Mouse (Mus musculus) right cerebral cortex, postnatal 36 days (tissue): ENCODE results near the gene Serinc3.
A peak's percentile ranks its signal among the peaks of the same experiment; 100 is the strongest.
"Not testable (repeated sequence)": the region's sequence is repeated elsewhere in the genome, so short reads cannot be mapped to it uniquely, and the experiment has no call there.

ENCODE experiments used
- DNase-seq, 2 experiments: peaks; one replicate each; pipeline ENCODE4 v3.0.0; 2022; ENCODE audit warnings: low spot score in 2 of 2, mixed read lengths in 1 of 2

Gene Serinc3

GRCm38 (mm10) chr2:163662698-163663221, 17.8 kb upstream of the Serinc3 start:
- DNase-seq = no peak

DNA sequence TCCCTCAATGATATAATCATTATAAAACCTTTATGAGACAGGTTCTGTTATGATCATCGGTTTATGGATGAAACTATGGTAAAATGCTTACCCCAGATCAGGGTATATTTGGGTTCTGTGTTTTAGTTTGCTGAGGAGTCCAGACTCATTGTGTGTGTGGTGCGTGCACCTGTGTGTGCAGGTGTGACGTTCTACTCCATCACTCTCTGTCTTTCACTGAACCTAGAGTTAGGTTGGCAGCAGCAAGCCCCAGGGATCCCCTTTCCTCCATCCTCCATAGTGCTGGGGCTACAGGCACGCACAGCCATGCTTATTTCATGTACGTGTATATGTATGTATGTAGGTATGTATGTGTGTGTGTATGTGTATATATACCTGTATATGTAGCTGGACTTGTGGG, 17.1 kb upstream of the Serinc3 start:
- DNase-seq = no peak

- peak; percentile 74 to 85 for DNase-seq
Measured at GRCm38 (mm10) chr2:163661371-163661850, 16.5 kb upstream of the Serinc3 start.

- DNase-seq = no peak
Measured at GRCm38 (mm10) chr2:163660103-163660701, 15.3 kb upstream of the Serinc3 start.

GRCm38 (mm10) chr2:163659431-163659830, 14.5 kb upstream of the Serinc3 start:
- no peak for DNase-seq

DNA sequence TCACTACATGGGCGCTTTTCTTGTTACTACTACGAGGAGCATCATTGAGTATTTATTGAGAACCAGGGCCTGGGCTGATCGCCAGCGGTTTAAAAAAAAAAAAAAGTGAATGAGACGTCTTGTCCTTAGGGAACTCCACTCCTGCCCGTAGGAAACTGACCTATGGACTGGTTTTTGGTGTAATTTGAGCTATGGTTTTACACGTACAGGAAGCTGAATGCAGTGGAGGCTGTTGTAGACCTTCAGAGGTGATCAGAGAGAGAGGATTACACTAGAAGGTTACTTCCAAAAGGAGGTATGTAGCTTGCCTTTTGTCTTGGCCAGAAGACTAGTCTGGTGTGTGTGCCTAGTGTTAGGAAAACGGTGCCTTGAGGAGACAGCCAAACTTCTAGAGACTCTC, 14.0 kb upstream of the Serinc3 start:
- no peak for DNase-seq

DNA sequence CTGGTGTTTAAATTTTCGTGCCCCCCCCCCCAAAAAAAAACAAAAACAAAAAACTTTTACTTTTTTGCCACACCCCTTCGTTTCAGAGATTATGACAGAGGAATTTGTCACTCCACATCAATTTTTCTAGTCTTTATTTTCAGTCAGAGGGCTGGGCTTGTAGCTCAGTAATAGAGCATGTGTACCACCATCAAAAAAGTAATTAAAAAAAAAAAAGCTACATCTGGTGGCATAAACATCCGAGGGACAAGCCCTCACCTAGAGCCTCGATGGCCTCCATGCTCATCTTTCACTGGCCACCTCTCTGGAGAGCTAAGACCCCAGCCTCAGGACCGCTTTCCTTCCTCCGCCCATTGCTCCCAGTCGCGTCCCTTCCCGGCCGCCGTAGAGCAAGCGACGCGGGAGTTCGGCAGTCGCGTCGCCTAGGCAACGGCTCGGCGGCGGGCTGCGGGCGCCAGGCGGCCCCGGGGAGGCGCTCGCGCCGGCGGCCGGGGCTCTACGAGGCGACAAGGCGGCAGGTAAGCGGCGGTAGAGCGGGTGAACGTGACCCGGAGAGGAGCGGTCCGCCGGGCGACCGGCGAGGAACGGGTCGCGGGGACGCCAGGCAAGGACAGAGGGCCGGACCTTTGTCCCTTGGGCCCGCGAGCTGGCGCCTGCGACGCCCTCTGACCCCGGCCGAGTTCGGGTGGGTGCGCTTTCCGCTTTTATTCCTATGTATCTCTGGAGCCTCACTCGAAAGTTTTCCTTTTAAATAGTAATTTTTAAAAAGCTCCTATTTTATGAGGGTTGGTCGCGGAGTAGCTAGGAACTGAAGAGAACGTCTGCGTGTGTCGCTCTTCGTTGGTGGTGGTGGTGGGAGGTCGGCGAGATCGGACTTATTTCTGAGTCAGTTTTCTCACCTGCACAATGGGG, 13.3 kb upstream of the Serinc3 start, which contains the start of gene Pkig:
Pkig (plus strand) TSS at position 412 of the 912 bp plus-strand sequence.
- DNase-seq = peak; percentile 66 to 78

- no peak for DNase-seq
Measured at GRCm38 (mm10) chr2:163657486-163657885, 12.6 kb upstream of the Serinc3 start.

DNA sequence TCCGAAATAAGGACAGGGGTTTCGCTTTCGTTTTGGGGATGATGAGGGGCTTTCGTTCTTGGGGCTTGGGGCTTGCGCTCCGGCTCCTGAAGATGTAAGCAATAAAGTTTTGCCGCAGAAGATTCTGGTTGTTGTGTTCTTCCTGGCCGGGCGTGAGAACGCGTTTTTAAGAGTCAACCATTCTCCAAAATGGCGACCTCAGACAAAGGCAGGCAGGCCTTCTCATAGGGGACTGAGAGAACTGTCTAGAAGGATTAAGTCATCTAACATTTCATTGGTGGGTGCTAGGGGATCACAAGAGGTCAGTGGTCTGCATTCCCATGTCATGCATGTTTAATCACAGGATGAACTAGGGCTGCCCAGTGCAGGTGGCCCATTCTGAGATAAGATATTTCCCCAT, 10.8 kb upstream of the Serinc3 start:
- not testable (repeated sequence) for DNase-seq

- DNase-seq = no peak
Measured at GRCm38 (mm10) chr2:163646461-163647080, 1.6 kb upstream of the Serinc3 start.

DNA sequence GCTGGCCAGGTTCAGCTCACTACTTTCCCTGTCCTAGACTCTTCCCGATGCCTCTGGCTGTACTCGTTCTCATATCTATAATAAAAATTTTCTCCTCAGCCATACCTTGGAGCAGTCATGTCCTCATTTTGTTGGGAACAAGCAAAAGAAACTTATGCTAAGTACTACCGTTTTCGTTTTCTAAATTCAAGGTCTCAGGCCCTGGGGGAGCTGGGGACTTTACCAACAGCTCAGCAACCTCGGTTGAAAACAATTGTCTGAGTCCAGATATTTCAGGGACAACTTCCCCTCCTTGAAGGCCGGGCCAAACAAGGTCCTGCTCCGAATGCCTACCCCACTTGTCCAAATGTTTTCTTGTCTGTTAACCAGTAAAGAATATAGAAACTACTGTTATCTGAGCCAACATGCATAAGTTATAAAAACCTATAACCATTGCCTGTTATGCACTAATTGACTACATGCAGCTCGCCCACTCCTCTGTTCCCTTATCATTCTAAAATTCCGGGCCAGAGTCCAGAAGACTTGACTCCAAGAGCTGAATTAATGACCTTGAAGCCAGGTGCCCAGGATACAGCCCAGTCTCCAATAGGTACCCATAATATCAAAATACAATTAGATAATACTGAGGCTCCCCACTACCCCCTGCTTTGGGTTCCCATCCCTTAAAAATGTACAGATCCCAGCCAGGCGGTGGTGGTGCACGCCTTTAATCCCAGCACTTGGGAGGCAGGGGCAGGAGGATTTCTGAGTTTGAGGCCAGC, 949 bp upstream of the Serinc3 start:
- DNase-seq = no peak

DNA sequence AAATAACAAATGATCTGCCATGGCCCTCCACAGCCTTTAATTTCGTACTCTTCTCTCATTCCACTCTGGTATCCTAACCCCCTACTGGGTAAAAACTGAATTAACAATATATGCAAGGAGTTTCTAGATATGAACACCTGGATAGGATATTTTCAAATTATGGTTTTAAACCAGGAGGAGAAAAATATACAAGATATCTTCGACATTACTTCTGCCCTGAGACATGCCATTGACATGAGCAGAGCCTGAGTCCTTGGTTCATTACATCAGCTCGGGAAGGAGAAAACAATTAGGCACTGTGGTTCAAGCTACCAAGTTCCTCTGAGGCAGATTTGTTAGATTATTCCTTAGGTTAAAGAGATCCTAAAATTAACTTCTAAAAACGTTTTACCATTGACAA, 884 bp downstream of the Serinc3 start:
- DNase-seq = no peak

DNA sequence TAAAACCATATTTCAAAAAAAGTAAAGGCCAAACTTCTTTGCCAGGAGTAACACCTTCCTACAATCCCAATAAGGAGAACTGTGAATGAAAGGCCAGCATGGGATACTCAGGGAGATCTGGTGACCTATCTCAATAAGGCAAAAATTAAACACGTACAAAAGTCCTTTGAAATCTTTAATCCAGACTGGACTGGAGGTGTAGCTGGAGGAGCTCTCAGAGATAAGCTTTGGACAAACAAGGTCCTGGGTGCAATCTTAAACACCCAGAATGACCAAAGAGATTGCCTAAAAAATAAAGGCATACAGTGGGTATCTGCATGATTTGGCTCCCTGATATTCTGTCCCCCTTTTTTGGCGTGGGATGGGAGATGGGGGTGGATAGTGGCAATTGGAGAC, 1.4 kb downstream of the Serinc3 start:
- no peak for DNase-seq

GRCm38 (mm10) chr2:163642685-163643575, 2.0 kb downstream of the Serinc3 start:
- DNase-seq = no peak

- DNase-seq = no peak
Measured at GRCm38 (mm10) chr2:163641681-163642080, 3.2 kb downstream of the Serinc3 start.

GRCm38 (mm10) chr2:163640493-163640892, 4.4 kb downstream of the Serinc3 start:
- no peak for DNase-seq

GRCm38 (mm10) chr2:163637655-163638266, 7.2 kb downstream of the Serinc3 start:
- DNase-seq = no peak

- no peak for DNase-seq
Measured at GRCm38 (mm10) chr2:163636057-163636456, 8.9 kb downstream of the Serinc3 start.

DNA sequence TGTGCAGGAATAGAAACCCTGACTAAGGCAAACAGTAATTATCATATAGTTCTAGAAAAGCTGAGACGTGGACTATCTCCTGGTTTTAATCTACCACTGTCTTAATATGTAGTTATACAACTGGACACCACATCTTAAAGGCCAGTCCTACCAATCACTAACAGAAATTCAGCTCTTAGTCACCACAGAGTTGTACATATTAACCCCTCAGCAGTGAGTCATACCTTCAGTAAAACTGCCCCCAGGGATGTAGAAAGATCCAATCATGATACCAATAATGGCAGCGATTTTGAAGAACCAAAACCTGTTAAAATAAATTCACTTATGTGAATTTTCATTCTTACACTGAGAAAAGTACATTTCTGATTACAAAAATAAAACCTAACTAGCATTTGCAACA, 10.7 kb downstream of the Serinc3 start:
- DNase-seq = no peak

- no peak for DNase-seq
Measured at GRCm38 (mm10) chr2:163631715-163632114, 13.2 kb downstream of the Serinc3 start.
